In the genomic region with DNA sequence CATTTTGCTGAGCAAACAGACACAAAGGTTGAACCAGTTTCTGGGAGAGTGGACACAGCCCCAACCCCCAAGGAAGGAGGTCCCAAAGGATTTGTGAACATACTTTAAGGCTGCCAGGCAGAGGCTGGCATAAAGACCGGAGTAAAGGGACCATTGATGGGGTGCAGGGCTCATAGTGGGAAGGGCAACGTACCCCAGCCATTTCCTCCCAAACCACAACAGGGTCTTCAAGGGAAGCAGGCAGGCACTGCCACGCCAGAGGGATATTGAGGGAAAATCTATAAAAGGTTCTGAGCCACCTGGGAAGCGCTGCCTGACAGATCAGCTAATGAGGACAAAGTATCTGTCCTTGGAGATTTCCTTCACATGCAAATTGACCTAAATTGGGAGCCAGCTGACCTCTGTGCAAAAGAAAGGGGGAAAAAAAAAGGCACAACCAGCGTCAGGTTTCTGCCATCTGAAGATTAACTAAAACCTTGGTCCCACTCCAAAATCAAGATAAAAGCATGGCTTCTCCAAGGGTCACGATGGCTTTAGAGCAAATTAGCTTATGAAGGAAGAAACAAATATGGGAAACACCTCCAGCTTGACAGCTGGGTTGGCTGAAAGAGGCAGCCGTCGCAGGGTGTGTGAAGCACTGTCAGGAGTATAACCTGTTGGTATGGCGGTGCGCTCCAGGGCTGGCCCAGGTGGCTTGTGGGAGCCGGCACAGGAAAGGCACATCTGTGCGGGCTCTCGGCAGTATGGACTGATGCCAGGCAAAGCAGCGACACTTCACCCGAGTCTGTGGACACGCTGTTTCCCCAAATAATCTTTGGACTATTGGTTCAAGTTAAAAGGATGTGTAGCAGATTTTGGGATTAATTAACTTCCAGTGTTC, we compare ENCODE assay signal across 15 mouse cellular contexts.
DNase-seq lines count a peak whose midpoint lies in the region; ATAC-seq and TF ChIP-seq lines count a peak whose summit lies in the region.
"Had no signal": no experiment of that assay in that cellular context is flagged by ENCODE, and none has a peak within 500 bp of the region (broad histone marks: within the 10 kb centered on the region; RNA-seq: fewer than 3 reads in every experiment).

No protein-coding gene starts in this region.

- ATAC-seq in forebrain, embryonic 13.5 days: 0 out of 2 replicates have a peak, but pooled peaks have one; percentile 33
- no peak for ATAC-seq in forebrain, postnatal 0 days
- no peak for ATAC-seq in erythroid progenitor cell, adult 5-6 weeks (replicated peaks; ENCODE audit: low FRiP score, poor library complexity, severe bottlenecking)
- ATAC-seq: activated CD4-positive, CD25-positive, alpha-beta regulatory T cell, adult 4 months; midbrain, embryonic 15.5 days had no signal

- H3K27ac ChIP-seq in forebrain, embryonic 13.5 days: no peak overlapping the region
- H3K27ac ChIP-seq in forebrain, postnatal 0 days (ENCODE audit: low read depth, low read length): no peak overlapping the region
- H3K27ac ChIP-seq: heart, adult 2 months; hindbrain, embryonic 15.5 days; liver, embryonic 13.5 days had no signal

- DNase-seq in forebrain, postnatal 0 days: no peak
- peak; percentile 33 for DNase-seq in kidney, adult 18-20 months
- no peak for DNase-seq in kidney, postnatal 4 days
- DNase-seq in thymus, postnatal 4 days: peak; percentile 35
- DNase-seq in thymus, postnatal 10 days (ENCODE audit: low spot score in 2 of 2): no peak
- no peak for DNase-seq in left cerebral cortex, postnatal 4 days
- DNase-seq: adrenal gland, postnatal 25 days; cerebellum, postnatal 14 days; heart, adult 2 months; liver, embryonic 13.5 days had no signal

- H3K9me3 ChIP-seq in forebrain, embryonic 13.5 days (replicated peaks): no peaks in the 10 kb centered on the region
- H3K9me3 ChIP-seq in forebrain, postnatal 0 days (ENCODE audit: low read length): no peaks in the 10 kb centered on the region
- H3K9me3 ChIP-seq: hindbrain, embryonic 15.5 days; liver, embryonic 13.5 days; midbrain, embryonic 15.5 days had no signal

- intact Hi-C loops in left cerebral cortex, postnatal 4 days (cut with DNase I): no loop called here

- TF ChIP-seq CTCF in forebrain, postnatal 0 days (IDR thresholded peaks at IDR 0.05; ENCODE audit: low read depth): no peak

- 46% methylated on average over 16 of the region's 16 CpGs for WGBS in forebrain, embryonic 13.5 days
- 35% methylated on average over 16 of the region's 16 CpGs for WGBS in forebrain, postnatal 0 days

- H3K4me1 ChIP-seq in forebrain, embryonic 13.5 days: peaks cover 42% of the 10 kb centered on the region
- peaks cover 13% of the 10 kb centered on the region for H3K4me1 ChIP-seq in forebrain, postnatal 0 days (ENCODE audit: insufficient read depth)
- H3K4me1 ChIP-seq: liver, embryonic 13.5 days had no signal

- no peaks in the 10 kb centered on the region for H3K27me3 ChIP-seq in forebrain, embryonic 13.5 days
- H3K27me3 ChIP-seq in forebrain, postnatal 0 days (ENCODE audit: insufficient read depth, low read length): no peaks in the 10 kb centered on the region
- H3K27me3 ChIP-seq: hindbrain, embryonic 15.5 days; liver, embryonic 13.5 days; midbrain, embryonic 15.5 days had no signal

- no peak overlapping the region for H3K4me3 ChIP-seq in forebrain, embryonic 13.5 days
- no peak overlapping the region for H3K4me3 ChIP-seq in forebrain, postnatal 0 days (ENCODE audit: low read depth, low read length)
- H3K4me3 ChIP-seq: heart, adult 2 months; hindbrain, embryonic 15.5 days; liver, embryonic 13.5 days; midbrain, embryonic 15.5 days had no signal

- H3K36me3 ChIP-seq in forebrain, embryonic 13.5 days (ENCODE audit: poor library complexity, severe bottlenecking): 0 out of 2 replicates have a peak, but pooled peaks cover 3% of the 10 kb centered on the region
- H3K36me3 ChIP-seq in forebrain, postnatal 0 days (ENCODE audit: insufficient read depth): no peaks in the 10 kb centered on the region
- H3K36me3 ChIP-seq: hindbrain, embryonic 15.5 days; liver, embryonic 13.5 days; midbrain, embryonic 15.5 days had no signal

- H3K9ac ChIP-seq in forebrain, embryonic 13.5 days: no peak overlapping the region
- no peak overlapping the region for H3K9ac ChIP-seq in forebrain, postnatal 0 days
- H3K9ac ChIP-seq: hindbrain, embryonic 15.5 days; liver, embryonic 13.5 days; midbrain, embryonic 15.5 days had no signal

- no peak overlapping the region for H3K4me2 ChIP-seq in forebrain, embryonic 13.5 days
- H3K4me2 ChIP-seq in forebrain, postnatal 0 days (ENCODE audit: low read depth): no peak overlapping the region
- H3K4me2 ChIP-seq: hindbrain, embryonic 15.5 days; liver, embryonic 13.5 days; midbrain, embryonic 15.5 days had no signal

Comparison
In these comparisons a context has a peak if more than half of its experiments do, and no peak if none do; other contexts are left out.
1. DNase-seq: peak in kidney, adult 18-20 months (single experiment) and thymus, postnatal 4 days (single experiment); none in forebrain, postnatal 0 days (single experiment), kidney, postnatal 4 days (0 of 2), thymus, postnatal 10 days (0 of 2) and left cerebral cortex, postnatal 4 days (single experiment).